Mouse (Mus musculus) small intestine, adult 2 months (tissue): ENCODE results near the gene Tlr5.

ENCODE experiments used
- CTCF ChIP-seq: fragments of 200-500 bp; IDR thresholded peaks from 2 replicates; pipeline ENCODE4 v1.5.1; 2012; ENCODE audit warnings: low read depth, mild to moderate bottlenecking, control low read depth, inconsistent platforms, low read length, moderate library complexity, mixed read lengths; ENCODE audit not compliant: insufficient replicate concordance, insufficient read length; ENCODE audit errors: extremely low read depth
- POLR2A ChIP-seq: fragments of 200-500 bp; IDR thresholded peaks from 2 replicates; pipeline ENCODE4 v1.6.1; 2012; ENCODE audit warnings: low read depth, mild to moderate bottlenecking, control low read depth, inconsistent platforms, low read length, moderate library complexity

- TF ChIP-seq POLR2A (no peak), CTCF (no peak)
Observed at GRCm38 (mm10) chr1:182943911-182944310, 10.7 kb upstream of the Tlr5 start.
